Mouse (Mus musculus) heart, embryonic 12.5 days (tissue): Measurements from ENCODE around the gene Rpl13a. TPM values are rescaled to one million over a fixed set of nuclear protein-coding genes. Genes with fewer than 3 reads are reported as not detected.

Experiments used
- ATAC-seq: fragments of 200-750 bp; cut with Nextera tagmentation; 2 replicates; pipeline ENCODE4 v1.8.0; 2017; ENCODE audit warnings: moderate TSS enrichment, moderate library complexity; ENCODE audit not compliant: insufficient number of reproducible peaks, low FRiP score
- H3K27ac ChIP-seq: fragments of 300-500 bp; sonication (generic); 2 replicates; pipeline ENCODE4 v1.5.1; 2016; ENCODE audit warnings: mild to moderate bottlenecking, moderate library complexity; ENCODE audit not compliant: poor library complexity, severe bottlenecking
- H3K27me3 ChIP-seq: fragments of 300-500 bp; sonication (generic); replicated peaks from 2 replicates; pipeline ENCODE4 v1.6.1; 2016; ENCODE audit warnings: mild to moderate bottlenecking, moderate library complexity
- H3K36me3 ChIP-seq: fragments of 300-500 bp; sonication (generic); 2 replicates; pipeline ENCODE4 v1.6.1; 2016; ENCODE audit warnings: mild to moderate bottlenecking, moderate library complexity
- H3K4me1 ChIP-seq: fragments of 300-500 bp; sonication (generic); replicated peaks from 2 replicates; pipeline ENCODE4 v1.6.1; 2016; ENCODE audit warnings: mild to moderate bottlenecking
- H3K4me2 ChIP-seq: fragments of 300-500 bp; sonication (generic); 2 replicates; pipeline ENCODE4 v1.6.1; 2016; ENCODE audit warnings: mild to moderate bottlenecking, moderate library complexity
- H3K4me3 ChIP-seq: fragments of 300-500 bp; sonication (generic); 2 replicates; pipeline ENCODE4 v1.5.1; 2016; ENCODE audit warnings: mild to moderate bottlenecking
- H3K9ac ChIP-seq: fragments of 300-500 bp; sonication (generic); 2 replicates; pipeline ENCODE4 v1.6.1; 2016; ENCODE audit warnings: mild to moderate bottlenecking, moderate library complexity
- H3K9me3 ChIP-seq: fragments of 300-500 bp; sonication (generic); replicated peaks from 2 replicates; pipeline ENCODE4 v1.6.1; 2016; ENCODE audit warnings: mild to moderate bottlenecking, moderate library complexity
- WGBS: fragments of 180-500 bp; shearing (Covaris S2); methylation state at CpG from one replicate; pipeline ENCODE4 v1.1.7; 2016; 5-methylcytosine and 5-hydroxymethylcytosine counted together
- polyA plus RNA-seq: library from polyadenylated mRNA; unstranded; fragments of >200 nt; fragmentation: Nextera tagmentation; extraction: Ambion mirVana; gene quantifications from 2 replicates; pipeline ENCODE4 v1.2.1, GENCODE M21; 2016

The Rpl13a gene
- polyA plus RNA-seq, 1 experiment from 2014 or later: 868 TPM

DNA sequence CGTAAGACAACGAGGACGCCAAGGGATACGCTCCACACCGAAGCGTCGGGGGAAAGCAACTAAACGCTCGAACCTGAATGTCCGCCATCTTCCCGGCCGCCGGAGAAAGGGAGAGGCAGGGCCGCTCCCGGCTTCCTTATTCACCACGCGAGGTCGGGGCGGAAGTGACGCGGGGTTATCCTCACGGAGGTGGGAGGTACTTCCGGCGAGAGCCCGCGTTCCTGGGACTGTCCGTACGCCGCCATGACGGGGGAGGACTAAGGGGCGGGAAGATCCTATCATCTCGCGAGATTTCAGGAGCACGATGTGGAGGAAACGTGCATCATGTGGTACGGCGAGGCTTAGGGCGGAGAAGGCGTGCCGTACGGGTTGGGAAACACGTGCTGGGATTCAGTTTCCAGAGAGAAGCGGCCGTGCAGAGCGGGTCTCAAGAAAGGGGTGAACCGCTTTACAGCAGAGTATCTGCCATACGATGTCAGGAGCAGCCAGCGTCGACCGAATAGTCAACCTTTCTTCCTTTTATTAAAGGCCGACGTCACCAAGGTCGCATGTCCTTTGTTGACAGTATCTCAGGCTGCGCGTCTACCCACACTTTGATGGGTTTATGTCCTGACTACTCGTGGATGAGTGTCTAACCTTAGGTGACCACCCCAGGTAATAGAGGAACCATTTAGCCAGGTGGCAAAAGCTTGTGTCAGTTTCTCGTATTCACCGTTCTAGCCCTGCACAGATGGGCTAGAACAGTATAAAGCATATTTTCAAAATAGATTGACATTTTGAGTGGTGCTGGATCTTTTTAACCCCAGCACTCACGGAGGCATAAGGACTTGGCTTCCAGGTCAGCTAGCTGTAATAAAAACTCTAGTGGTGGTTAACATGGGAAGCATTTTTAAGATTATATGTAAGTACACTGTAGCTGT is 4.1 kb downstream of the Rpl13a start, which contains the start of gene Rps11:
Rps11 (minus strand) TSS at position 216 of the 920 bp plus-strand sequence.
- Histone ChIP-seq H3K9me3 (no peaks in the 10 kb centered on the region), H3K36me3 (peaks cover 63% of the 10 kb centered on the region), H3K4me3 (peak within 1 kb of the TSS; percentile 92), H3K4me2 (peak within 1 kb of the TSS; percentile 93), H3K9ac (peak within 1 kb of the TSS; percentile 98), H3K4me1 (peaks cover 51% of the 10 kb centered on the region), H3K27me3 (no peaks in the 10 kb centered on the region), H3K27ac (peak within 1 kb of the TSS; percentile 82)
- WGBS: under 1% methylated on average over 59 of the region's 59 CpGs
- ATAC-seq: peak; percentile 87

DNA sequence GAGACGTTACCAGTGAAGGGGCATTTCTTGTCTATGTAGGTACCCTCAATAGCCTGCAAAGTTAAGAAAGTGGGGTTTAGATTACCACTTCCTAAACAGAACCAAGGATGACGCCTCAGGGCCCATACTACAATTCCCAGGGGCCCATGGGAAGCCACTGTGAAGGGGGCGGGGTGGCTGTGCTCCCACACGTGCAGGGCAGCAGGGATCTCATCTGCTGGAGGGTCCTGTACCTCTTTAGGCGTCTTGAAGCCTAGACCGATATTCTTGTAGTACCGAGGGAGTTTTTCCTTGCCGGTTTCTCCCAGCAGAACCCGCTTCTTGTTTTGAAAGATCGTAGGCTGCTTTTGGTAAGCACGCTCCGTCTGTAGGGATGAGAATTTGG is 5.4 kb downstream of the Rpl13a start:
- Histone ChIP-seq H3K4me3 (peak overlapping the region; percentile 92), H3K36me3 (peaks cover 73% of the 10 kb centered on the region), H3K27ac (0 out of 2 replicates have a peak overlapping the region, but pooled peaks have one; percentile 82), H3K9ac (peak overlapping the region; percentile 98), H3K9me3 (no peaks in the 10 kb centered on the region), H3K4me2 (peak overlapping the region; percentile 93), H3K4me1 (peaks cover 53% of the 10 kb centered on the region), H3K27me3 (no peaks in the 10 kb centered on the region)
- whole genome bisulfite sequencing: 14% methylated on average over 12 of the region's 12 CpGs
- no peak for ATAC-seq

DNA sequence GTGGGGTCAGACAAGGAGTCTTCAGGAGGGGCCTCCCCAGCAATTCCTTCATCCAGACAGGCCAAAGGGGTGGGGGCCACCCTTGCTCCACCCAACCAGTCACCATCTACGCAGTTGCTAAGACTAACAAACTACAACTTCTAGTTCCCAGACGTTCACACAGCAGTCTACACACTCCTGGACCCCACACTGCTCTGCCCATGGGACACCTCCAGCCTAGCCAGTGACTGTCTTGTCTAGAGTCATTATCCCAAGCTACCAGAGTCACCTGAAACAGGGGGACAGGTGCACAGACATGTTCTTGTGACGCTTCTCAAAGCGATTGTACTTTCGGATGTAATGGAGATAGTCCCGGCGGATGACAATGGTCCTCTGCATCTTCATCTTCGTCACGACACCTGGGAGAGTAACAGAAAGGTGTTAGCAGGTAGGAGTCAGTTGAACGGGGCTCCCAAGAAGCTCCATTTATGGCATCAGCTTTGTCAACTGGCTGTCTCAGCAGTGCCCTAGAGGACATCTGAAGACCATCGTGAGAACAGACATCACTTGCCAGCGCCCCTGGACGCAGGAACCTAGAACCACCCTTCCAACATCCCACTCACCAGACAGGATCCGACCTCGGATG is 5.9 kb downstream of the Rpl13a start:
- peaks cover 58% of the 10 kb centered on the region for H3K4me1 ChIP-seq
- peak overlapping the region; percentile 92 for H3K4me3 ChIP-seq
- ATAC-seq: no peak
- no peaks in the 10 kb centered on the region for H3K9me3 ChIP-seq
- WGBS: 79% methylated on average over 15 of the region's 15 CpGs
- peak overlapping the region; percentile 93 for H3K4me2 ChIP-seq
- H3K27ac ChIP-seq: no peak overlapping the region
- peaks cover 73% of the 10 kb centered on the region for H3K36me3 ChIP-seq
- H3K27me3 ChIP-seq: no peaks in the 10 kb centered on the region
- peak overlapping the region; percentile 98 for H3K9ac ChIP-seq

DNA sequence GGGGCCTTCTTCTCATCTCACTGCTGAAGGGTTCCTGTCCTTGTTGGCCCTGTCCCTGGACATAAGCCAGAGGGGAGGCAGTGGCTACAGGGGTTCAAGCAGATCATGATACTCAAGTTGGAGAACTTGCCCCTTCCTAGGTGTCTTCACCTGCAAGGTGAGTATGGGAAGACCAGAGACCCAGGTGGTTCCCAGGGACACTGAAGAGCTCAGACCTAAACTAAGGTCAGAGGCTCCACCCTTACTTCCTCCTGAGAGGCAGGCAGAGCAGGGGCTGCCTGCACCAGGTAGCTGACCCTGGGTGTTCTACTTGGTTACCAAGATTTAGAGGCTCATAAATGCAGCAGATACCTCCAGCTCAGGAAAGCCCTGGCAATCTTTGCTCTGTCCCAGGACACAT is 6.6 kb downstream of the Rpl13a start:
- Histone ChIP-seq H3K9me3 (no peaks in the 10 kb centered on the region), H3K36me3 (peaks cover 67% of the 10 kb centered on the region), H3K9ac (peak overlapping the region; percentile 29), H3K4me1 (peaks cover 53% of the 10 kb centered on the region), H3K4me3 (no peak overlapping the region), H3K27ac (peak overlapping the region; percentile 44; the same call in 1 of the 2 replicates), H3K27me3 (no peaks in the 10 kb centered on the region), H3K4me2 (peak overlapping the region; percentile 14; the same call in 1 of the 2 replicates)
- no peak for ATAC-seq

DNA sequence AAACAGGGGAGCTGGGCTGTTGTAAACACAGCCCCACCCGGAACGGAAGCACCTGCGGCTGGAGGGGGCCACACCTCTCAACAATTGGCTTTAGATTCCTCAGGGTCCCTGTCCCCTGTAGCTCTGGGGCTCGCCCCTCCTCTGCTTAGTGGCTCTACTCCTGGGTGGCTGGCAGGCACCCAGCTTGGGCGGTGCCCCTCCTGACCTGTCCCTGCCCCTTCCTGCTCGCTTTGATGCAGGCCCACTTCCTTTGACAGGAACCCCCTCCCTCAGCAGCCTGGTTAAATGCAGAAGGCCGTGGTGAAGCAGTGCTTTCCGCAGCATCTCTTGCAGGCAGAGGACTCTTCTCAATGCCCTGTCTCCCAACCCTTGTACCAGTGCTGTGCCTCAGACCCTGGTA is 7.2 kb downstream of the Rpl13a start:
- WGBS: 59% methylated on average over 8 of the region's 8 CpGs
- H3K27ac ChIP-seq: peak overlapping the region; percentile 44
- ATAC-seq: no peak
- H3K9me3 ChIP-seq: no peaks in the 10 kb centered on the region
- H3K9ac ChIP-seq: peak overlapping the region; percentile 29
- H3K27me3 ChIP-seq: no peaks in the 10 kb centered on the region
- peaks cover 48% of the 10 kb centered on the region for H3K4me1 ChIP-seq
- H3K4me2 ChIP-seq: peak overlapping the region; percentile 14; the same call in 1 of the 2 replicates
- H3K4me3 ChIP-seq: no peak overlapping the region
- peaks cover 62% of the 10 kb centered on the region for H3K36me3 ChIP-seq

DNA sequence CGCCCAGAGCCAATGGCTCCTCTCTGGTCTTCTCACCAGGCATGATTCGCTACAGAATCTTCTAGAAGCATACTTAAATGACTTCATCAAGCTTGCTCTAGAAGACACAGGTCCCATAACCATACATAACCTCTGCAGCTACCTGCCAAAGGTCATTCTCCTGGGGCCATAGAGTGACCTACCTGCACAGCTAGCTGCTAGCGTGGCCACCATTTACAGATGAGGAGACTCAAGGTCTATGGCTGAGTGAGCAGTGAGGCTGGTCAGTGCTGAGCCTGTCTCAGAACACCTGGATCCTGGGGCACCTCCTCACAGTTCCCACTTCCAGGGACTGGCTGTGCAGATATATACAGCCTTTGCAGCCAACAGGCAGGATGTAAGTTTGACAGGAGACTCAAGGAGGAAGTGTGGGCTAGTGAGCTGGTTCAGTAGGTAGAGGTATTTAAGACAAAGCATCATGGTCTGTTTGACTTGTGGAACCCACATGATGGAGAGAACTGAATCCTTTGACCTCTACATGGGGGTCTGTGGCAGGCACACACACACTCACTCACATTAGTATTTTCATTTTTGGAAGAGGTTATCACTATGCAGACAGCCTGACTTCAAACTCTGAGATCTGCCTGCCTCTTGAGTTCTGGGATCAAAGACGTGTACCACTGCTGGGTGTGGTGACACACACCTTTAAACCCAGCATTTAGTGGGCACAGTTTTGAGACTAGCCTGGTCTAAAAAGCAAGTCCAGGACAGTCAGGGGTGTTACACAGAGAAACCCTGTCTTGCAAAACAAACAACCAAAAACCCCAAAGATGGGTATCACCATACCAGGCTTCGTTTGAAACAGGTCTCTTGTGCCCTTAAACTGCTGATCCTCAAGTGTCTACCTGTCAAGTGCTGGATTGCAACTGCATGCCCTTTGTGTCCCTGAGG is 8.5 kb downstream of the Rpl13a start:
- Histone ChIP-seq H3K4me3 (no peak overlapping the region), H3K27me3 (no peaks in the 10 kb centered on the region), H3K9ac (peak overlapping the region; percentile 29; the same call in 1 of the 2 replicates), H3K4me1 (peaks cover 45% of the 10 kb centered on the region), H3K27ac (no peak overlapping the region), H3K36me3 (peaks cover 48% of the 10 kb centered on the region), H3K4me2 (no peak overlapping the region), H3K9me3 (no peaks in the 10 kb centered on the region)
- no peak for ATAC-seq
- WGBS: 75% methylated on average over 5 of the region's 5 CpGs

DNA sequence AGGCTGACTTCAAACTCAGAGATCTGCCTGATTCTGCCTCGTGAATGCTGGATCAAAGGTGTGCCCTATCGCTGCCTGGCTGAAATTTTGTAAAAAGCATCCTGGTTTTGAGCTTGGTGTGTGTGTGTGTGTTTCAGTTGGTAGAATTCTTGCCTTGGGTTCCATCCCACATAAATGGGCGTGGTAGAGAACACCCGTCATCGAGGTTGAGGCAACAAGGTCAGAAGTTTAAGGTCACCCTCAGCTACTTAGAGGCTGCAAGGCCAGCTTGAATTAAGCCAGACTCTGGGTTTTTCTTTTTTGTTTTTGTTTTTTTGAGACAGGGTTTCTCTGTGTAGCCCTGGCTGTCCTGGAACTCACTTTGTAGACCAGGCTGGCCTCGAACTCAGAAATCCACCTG is 10.2 kb downstream of the Rpl13a start:
- H3K27ac ChIP-seq: no peak overlapping the region
- H3K9ac ChIP-seq: no peak overlapping the region
- 86% methylated on average over 6 of the region's 6 CpGs for WGBS
- H3K36me3 ChIP-seq: peaks cover 47% of the 10 kb centered on the region
- no peak for ATAC-seq
- H3K4me1 ChIP-seq: peaks cover 47% of the 10 kb centered on the region
- H3K4me2 ChIP-seq: no peak overlapping the region
- no peak overlapping the region for H3K4me3 ChIP-seq
- no peaks in the 10 kb centered on the region for H3K9me3 ChIP-seq
- H3K27me3 ChIP-seq: no peaks in the 10 kb centered on the region

DNA sequence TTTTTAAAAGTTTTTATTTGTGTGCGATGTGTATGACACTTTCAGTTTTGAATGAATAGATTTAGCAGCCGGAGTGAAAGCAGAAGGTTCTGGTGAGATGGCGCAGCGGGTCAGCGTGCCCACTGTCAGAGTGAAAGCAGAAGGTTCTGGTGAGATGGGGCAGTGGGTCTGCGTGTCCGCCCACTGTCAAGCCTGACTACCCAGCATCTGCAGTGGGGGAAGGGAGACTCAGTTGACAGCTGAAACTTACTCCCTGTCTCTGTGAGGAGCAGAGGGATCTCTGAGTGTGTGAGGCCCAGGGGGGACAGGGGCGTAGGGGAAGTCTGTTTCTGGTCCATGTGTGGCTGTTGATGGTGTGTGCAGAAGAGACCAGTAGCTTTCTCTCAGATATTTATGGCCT is 11.0 kb downstream of the Rpl13a start:
- WGBS: 79% methylated on average over 8 of the region's 8 CpGs
- Histone ChIP-seq H3K9me3 (no peaks in the 10 kb centered on the region), H3K27me3 (no peaks in the 10 kb centered on the region), H3K4me1 (peaks cover 45% of the 10 kb centered on the region), H3K36me3 (peaks cover 40% of the 10 kb centered on the region), H3K4me3 (no peak overlapping the region), H3K4me2 (no peak overlapping the region), H3K27ac (no peak overlapping the region), H3K9ac (peak overlapping the region; percentile 2; the same call in 1 of the 2 replicates)
- no peak for ATAC-seq

DNA sequence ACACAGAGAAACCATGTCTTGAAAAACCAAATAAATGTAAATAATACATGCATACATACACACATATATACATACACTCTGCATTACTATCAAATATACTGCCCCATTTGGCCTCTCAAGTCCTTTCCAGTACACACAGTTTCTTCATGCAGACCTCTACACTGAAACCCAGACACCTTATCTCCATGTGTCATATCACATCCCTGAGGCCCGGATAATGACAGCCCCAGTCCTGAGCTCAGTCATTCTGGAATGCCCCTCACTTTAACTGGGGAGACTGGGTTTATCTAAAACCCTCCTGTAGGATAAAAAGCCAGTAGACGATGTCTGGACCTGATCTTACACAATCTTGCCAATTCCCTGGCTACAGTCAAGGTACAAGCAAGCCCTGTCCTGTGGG is 15.1 kb downstream of the Rpl13a start:
- H3K27ac ChIP-seq: peak overlapping the region; percentile 63
- H3K36me3 ChIP-seq: 0 out of 2 replicates have a peak, but pooled peaks cover 3% of the 10 kb centered on the region
- H3K9ac ChIP-seq: no peak overlapping the region
- H3K27me3 ChIP-seq: no peaks in the 10 kb centered on the region
- peaks cover 32% of the 10 kb centered on the region for H3K4me1 ChIP-seq
- H3K4me2 ChIP-seq: no peak overlapping the region
- H3K4me3 ChIP-seq: no peak overlapping the region
- 21% methylated on average over 2 of the region's 2 CpGs for WGBS
- no peak for ATAC-seq
- H3K9me3 ChIP-seq: no peaks in the 10 kb centered on the region

DNA sequence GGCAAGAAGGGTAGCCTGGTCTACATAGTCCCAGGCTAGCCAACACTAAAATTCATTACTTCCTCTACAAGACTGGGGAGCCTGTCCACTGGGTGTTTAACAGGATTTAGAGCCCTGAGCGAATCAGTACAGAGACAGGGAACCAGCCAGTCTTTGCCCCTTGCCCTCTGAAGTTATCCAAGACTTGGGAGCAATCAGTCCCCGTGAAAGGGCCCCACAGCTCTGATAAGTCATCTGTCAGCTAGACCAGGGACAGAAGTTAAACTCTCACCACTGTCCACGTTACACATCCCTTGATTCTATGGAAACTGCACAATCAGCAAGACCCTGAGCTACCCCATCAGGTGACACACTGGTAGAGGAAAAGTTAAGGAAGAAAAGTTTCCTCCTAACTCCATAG is 16.0 kb downstream of the Rpl13a start:
- H3K36me3 ChIP-seq: no peaks in the 10 kb centered on the region
- no peak overlapping the region for H3K4me2 ChIP-seq
- H3K4me1 ChIP-seq: peaks cover 23% of the 10 kb centered on the region
- H3K27me3 ChIP-seq: no peaks in the 10 kb centered on the region
- no peak overlapping the region for H3K4me3 ChIP-seq
- no peak for ATAC-seq
- 43% methylated on average over 3 of the region's 3 CpGs for WGBS
- H3K9ac ChIP-seq: no peak overlapping the region
- no peak overlapping the region for H3K27ac ChIP-seq
- no peaks in the 10 kb centered on the region for H3K9me3 ChIP-seq
